Mouse (Mus musculus) megakaryocyte progenitor cell, adult 5-6 weeks (primary cell): ENCODE data around the gene Pcp4l1. TPM values are rescaled to one million over a fixed set of nuclear protein-coding genes. Genes with fewer than 3 reads are reported as not detected.

Experiments used
- ATAC-seq: replicated peaks from 2 replicates; pipeline ENCODE4 v1.8.0; 2016; ENCODE audit warnings: mild to moderate bottlenecking, moderate TSS enrichment, inconsistent platforms; ENCODE audit not compliant: poor library complexity
- total RNA-seq, 2 experiments: library from RNA; stranded (forward) in 1 of 2; stranded (reverse) in 1 of 2; fragments of 157-497, 149-512 nt in 1 of 2; fragments of 200-1000 nt in 1 of 2; gene quantifications; 2 replicates each; pipeline versions ENCODE4 v1.2.3 to v1.2.4; 2015 to 2017

Pcp4l1 gene
- total RNA-seq, 2 experiments from 2014 or later, result 8.5 to 12.8 TPM

- ATAC-seq, result peak; percentile 93
Observed at GRCm38 (mm10) chr1:171222238-171223155, 26.4 kb upstream of the Pcp4l1 start, which contains the start of gene Tomm40l. Gene Tomm40l, minus strand, starts transcription at chr1:171222514.

- ATAC-seq, result no peak
Observed at GRCm38 (mm10) chr1:171221281-171222193, 25.5 kb upstream of the Pcp4l1 start.

- ATAC-seq, result peak; percentile 52
Observed at GRCm38 (mm10) chr1:171220871-171221270, 24.8 kb upstream of the Pcp4l1 start.

- no peak for ATAC-seq
Observed at GRCm38 (mm10) chr1:171216241-171216955, 20.3 kb upstream of the Pcp4l1 start.

- ATAC-seq, result no peak
Observed at GRCm38 (mm10) chr1:171213801-171214496, 17.9 kb upstream of the Pcp4l1 start, which contains the start of gene Nr1i3. Gene Nr1i3, plus strand, starts transcription at chr1:171213970.

GRCm38 (mm10) chr1:171212854-171213253, 16.8 kb upstream of the Pcp4l1 start:
- ATAC-seq, result no peak

- peak; percentile 58 for ATAC-seq
Observed at GRCm38 (mm10) chr1:171209409-171209808, 13.3 kb upstream of the Pcp4l1 start.

- peak; percentile 56 for ATAC-seq
Observed at GRCm38 (mm10) chr1:171205704-171206493, 9.8 kb upstream of the Pcp4l1 start.

- ATAC-seq, result no peak
Observed at GRCm38 (mm10) chr1:171204249-171204644, 8.2 kb upstream of the Pcp4l1 start.

GRCm38 (mm10) chr1:171203471-171204248, 7.6 kb upstream of the Pcp4l1 start:
- no peak for ATAC-seq

GRCm38 (mm10) chr1:171200769-171201168, 4.7 kb upstream of the Pcp4l1 start:
- no peak for ATAC-seq

- no peak for ATAC-seq
Observed at GRCm38 (mm10) chr1:171199532-171199931, 3.5 kb upstream of the Pcp4l1 start.

- ATAC-seq, result no peak
Observed at GRCm38 (mm10) chr1:171195046-171195822, 834 bp downstream of the Pcp4l1 start.

GRCm38 (mm10) chr1:171193911-171194830, 1.9 kb downstream of the Pcp4l1 start:
- no peak for ATAC-seq

GRCm38 (mm10) chr1:171193093-171193840, 2.8 kb downstream of the Pcp4l1 start:
- no peak for ATAC-seq

- no peak for ATAC-seq
Observed at GRCm38 (mm10) chr1:171192283-171192682, 3.8 kb downstream of the Pcp4l1 start.
